Mouse (Mus musculus) c-Kit-positive CD71-positive TER-119-positive erythroid progenitor cells, embryonic 14.5 days (primary cell): Measurements from ENCODE around the gene Myl4.
"Not testable (repeated sequence)": the region's sequence is repeated elsewhere in the genome, so short reads cannot be mapped to it uniquely, and the experiment has no call there.

Experiments used
- DNase-seq: peaks from one replicate; pipeline ENCODE4 v3.0.0-alpha.2; 2013; ENCODE audit warnings: low spot score

The Myl4 gene

DNA sequence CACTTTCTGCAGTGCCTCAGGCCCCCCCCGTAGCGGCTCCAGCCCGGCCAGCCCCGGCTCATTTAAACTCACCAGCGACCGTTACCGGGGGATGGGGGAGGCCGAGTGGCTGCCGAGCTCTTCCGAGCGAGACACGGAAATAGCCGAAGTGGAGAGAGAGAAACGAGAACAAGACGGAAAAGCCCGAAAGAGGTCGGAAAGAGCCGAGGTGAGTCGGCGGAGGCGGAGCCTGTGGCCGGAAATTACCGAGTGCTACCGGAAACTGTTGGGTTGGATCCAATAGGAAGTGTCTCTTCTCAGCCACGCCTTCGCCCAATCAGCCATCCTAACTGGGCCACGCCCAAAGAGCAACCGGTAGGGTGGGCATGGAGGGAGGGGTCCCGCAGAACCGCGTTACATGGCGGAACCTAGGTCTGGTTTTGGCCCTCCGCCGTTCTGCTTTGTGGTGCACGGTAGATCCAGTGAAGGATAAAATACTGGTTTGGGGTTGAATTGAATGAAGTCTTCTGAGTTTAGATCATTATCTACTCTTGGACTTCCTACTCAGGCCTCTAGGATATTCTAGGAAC lies at the start of gene Myl4, which contains the start of gene Cdc27:
Gene Myl4 (plus strand): TSS at position 258 of the 569 bp plus-strand sequence.
Gene Cdc27 (minus strand): TSS at position 215 of the 569 bp plus-strand sequence.
- DNase-seq, result peak; percentile 99

DNA sequence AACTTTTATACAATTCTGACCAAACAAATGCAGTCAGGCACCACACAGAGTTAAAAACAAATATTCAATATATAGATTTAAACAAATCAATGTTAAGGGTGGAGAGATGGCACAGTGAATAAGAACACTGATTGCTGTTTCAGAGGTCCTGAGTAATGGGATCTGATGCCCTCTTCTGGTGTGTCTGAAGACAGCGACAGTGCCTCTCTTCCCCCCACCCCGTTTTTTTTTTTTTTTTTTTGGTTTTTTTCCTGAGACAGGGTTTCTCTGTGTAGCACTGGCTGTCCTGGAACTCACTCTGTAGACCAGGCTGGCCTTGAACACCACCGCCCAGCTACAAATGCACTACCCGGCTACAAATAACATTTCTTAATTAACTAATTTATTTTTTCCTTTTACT lies 42.0 kb upstream of the Myl4 start:
- DNase-seq, result no peak

DNA sequence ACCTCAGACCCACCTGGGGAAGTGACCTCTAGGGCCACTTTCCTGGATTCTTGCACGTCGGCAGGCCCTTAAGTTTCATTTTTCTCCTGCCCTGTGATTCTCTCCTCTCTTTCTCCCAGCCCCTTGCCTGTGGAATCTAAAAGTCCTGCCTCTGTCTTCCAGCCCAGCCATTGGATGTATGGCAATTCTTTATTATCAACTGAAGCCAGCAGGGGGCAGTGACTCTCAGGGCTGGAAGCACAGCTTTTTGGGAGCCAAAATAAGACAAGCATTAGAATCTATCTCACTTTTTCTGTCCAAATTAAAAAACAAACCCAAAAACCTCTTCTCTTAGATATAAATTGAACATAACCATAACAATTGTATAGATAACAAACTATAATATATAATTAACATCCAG lies 39.9 kb upstream of the Myl4 start:
- DNase-seq, result peak; percentile 41

DNA sequence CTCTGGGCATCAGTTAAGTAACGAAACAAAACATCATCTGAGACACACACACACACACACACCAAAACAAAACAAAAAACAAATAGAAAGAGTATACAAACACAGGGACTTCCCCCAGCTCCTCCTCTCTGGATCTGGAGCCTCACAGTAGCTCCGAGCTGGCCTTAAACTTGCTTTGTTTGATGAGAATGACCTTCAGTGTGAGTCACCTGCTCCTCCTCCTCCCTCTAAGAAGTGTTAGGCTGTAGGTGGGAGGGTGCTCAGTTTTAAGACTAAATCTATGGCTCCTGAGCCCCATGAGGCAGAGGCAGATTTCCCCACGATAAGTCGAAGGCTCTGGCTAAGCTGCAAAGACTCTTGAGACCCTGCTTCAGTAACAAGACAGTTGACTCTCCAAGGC lies 38.0 kb upstream of the Myl4 start:
- no peak for DNase-seq

GRCm38 (mm10) chr11:104525935-104526334 lies 24.5 kb upstream of the Myl4 start:
- no peak for DNase-seq

DNA sequence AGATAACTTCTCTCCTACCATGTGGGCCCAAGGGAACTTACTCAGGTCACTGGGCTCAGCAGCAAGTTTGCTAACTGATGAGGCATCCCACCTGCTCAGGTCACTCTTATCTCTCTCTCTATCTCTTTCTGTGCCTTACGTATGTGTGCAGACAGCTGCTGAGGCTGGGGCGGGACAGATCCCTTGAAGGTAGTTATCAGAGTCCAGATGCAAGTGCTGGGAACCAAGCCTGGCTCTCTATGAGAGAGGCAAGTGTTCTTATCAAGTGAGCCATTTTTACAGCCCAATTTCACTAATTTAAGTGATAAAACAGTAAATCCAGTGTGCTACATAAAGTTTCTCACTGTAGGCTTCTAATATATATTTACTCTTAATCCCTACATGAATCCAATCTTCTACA lies 13.6 kb upstream of the Myl4 start:
- DNase-seq, result no peak

GRCm38 (mm10) chr11:104537945-104538555 lies 12.4 kb upstream of the Myl4 start:
- no peak for DNase-seq

DNA sequence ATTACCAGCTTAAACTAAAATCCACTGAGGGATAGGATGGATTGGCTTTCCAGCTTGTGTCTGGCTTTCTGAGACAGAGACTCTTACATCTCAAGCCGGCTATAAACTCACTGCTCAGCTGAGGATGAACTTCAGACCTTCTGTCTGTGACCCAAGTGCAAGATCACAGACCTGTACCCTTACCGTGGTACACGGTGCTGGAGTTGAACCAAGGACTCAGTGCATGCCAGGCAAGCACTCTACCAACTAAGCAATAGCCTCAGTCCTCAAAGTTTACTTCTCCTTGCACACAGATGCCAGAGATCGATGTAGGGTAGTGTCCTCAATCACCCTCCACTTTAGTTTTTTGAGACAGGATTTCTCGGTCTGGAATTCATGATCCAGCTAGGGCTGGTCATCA lies 10.7 kb upstream of the Myl4 start:
- DNase-seq, result no peak

GRCm38 (mm10) chr11:104543337-104543736 lies 7.1 kb upstream of the Myl4 start:
- DNase-seq, result peak; percentile 68

GRCm38 (mm10) chr11:104544507-104544906 lies 6.0 kb upstream of the Myl4 start:
- DNase-seq, result peak; percentile 51

- DNase-seq, result no peak
Observed at GRCm38 (mm10) chr11:104547502-104547901, 3.0 kb upstream of the Myl4 start.

- no peak for DNase-seq
Observed at GRCm38 (mm10) chr11:104549438-104550405, 741 bp upstream of the Myl4 start.

DNA sequence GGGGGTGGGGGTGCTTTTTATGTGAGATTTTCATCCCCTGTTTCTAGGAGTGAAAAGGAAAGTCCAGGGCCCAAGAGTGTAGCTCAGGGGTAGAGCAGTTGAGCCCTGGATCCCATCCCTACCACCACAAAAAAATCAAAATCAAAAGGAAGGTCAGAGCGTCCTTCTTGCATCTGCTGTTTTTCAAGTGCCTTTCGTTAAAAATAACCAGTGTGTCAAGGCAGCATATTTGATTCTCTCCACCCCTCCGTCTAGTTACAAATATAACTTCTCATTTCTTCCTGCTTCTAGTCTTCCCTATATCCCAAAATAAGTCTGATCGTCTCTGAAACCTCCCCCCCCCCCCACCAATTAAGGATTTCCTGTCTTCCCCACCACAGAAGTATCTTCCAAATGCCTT lies 7.6 kb downstream of the Myl4 start:
- no peak for DNase-seq

- DNase-seq, result no peak
Observed at GRCm38 (mm10) chr11:104558651-104559403, 8.4 kb downstream of the Myl4 start.

GRCm38 (mm10) chr11:104560971-104561370 lies 10.5 kb downstream of the Myl4 start:
- DNase-seq, result no peak

DNA sequence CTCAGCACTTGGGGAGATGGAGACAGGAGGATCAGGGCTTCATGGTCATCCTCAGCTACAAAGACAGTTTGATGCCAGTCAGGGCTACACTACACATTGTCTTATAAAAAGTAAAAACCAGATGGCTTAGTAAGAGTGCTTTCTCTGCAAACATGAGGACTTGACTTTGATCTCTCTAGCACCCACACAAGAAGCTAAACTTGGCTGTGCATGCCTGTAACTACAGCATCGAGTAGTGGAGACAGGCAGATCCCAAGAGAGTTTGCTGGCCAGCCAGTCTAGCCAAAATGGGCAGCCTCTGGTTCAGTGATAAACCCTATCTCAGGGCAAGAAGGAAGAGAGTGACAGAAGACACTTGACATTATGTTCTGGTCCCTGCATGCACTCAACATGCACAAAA lies 13.0 kb downstream of the Myl4 start:
- DNase-seq, result no peak

GRCm38 (mm10) chr11:104565172-104565571 lies 14.7 kb downstream of the Myl4 start:
- no peak for DNase-seq

- DNase-seq, result no peak
Observed at GRCm38 (mm10) chr11:104566097-104566496, 15.6 kb downstream of the Myl4 start.

- DNase-seq, result no peak
Observed at GRCm38 (mm10) chr11:104566796-104567195, 16.3 kb downstream of the Myl4 start.

DNA sequence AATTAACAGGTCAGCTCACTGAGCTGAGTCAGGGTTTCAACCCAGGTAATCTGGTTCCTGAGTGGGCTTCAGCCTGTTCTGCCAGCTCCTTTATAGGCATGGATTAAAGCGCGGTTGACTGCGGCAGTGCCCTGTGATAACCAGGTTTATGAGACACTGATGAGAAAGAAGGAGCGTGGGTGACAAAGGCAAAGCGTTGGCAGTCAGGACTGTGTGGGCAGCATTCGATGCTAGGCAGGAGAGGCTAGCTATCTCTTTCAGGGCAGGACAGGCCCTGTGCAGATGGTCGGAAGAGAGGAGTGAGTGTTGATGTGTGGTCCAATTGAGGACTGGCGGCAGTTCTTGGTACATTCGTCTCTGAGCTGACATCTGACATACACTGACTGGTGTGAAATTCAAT lies 17.3 kb downstream of the Myl4 start:
- no peak for DNase-seq

- DNase-seq, result no peak
Observed at GRCm38 (mm10) chr11:104568326-104568725, 17.9 kb downstream of the Myl4 start.

GRCm38 (mm10) chr11:104570515-104570914 lies 20.1 kb downstream of the Myl4 start:
- DNase-seq, result not testable (repeated sequence)
